Mouse (Mus musculus) adrenal gland, postnatal 36 days (tissue): ENCODE results near the gene Mfrp. TPM values are rescaled to one million over a fixed set of nuclear protein-coding genes. Genes with fewer than 3 reads are reported as not detected.

Experiments
- DNase-seq, 2 experiments: peaks; one replicate each; pipeline ENCODE4 v3.0.0; 2021; ENCODE audit warnings: mixed read lengths in 1 of 2
- long read RNA-seq, 2 experiments: library from polyadenylated mRNA; stranded (forward); transcript quantifications; one replicate each; pipeline ENCODE4 v2.0.0; 2021; ENCODE audit warnings: borderline sequencing depth in 2 of 2
- total RNA-seq, 2 experiments: library from RNA; stranded (reverse); gene quantifications; 2 replicates each; pipeline ENCODE4 v1.2.3; 2021

Mfrp gene
- total RNA-seq, result under 1 TPM in 1 of 2 experiments, not detected in 1; 0.10 TPM
- long read RNA-seq, experiment 1, result 0 reads
- long read RNA-seq, experiment 2, result 0 reads

DNA sequence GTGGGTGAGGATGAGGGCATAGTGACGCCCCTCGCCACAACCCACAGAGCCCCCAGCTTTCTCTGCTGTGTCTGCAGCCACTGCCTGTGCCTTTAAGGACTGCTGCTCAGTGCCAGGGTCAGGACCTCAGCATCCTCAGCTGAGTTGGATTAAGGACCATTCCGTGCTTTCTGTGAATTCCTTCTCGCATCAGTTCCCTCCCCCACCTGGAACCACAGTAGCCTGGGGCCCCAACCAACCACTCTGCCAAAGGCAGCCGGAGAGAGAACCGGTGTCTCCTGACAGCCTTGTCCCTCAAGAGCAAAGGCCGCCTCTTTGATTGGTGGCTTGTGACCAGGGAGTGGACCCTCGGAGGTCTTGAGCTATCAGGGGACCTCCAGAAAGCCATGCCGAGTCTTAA, at the start of gene Mfrp:
TSS of gene Mfrp (plus strand) at position 240 of the 400 bp plus-strand sequence.
- DNase-seq, result no peak

DNA sequence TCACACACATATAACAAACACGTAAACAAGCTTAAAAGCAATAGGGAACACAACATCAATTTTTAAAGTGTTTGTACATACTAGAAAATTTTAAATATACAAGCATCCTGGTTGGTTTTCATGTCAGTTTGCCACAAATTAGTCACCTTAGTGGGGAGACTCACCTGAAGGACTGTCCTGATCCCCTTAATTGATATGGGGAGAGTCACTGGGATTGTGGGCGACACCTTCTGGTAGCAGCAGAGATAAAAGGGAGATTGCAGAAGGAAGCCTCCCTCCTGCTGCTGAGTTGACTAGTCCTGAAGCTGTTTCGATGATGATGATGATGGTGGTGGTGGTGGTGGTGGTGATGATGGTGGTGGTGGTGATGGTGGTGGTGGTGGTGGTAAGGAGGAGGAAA, 48.7 kb upstream of the Mfrp start:
- no peak for DNase-seq

DNA sequence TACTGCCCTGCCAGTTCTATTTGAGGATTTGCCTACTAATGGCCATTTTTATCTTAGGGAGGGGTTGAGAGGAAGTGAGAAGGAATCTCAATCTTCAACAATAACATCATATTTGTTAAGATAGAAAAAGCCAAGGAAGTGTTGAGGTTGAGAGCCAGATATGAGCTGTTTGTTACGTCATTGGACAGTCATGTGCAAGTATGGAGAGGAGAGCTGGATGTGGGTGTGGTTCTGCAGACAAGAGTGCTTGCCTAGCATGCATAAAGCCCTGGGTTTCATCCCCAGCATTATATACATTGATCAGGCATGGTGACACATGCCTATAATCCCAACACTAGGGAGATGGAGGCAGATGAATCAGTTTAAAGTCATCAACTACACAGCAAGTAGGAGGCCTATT, 47.6 kb upstream of the Mfrp start:
- no peak for DNase-seq

DNA sequence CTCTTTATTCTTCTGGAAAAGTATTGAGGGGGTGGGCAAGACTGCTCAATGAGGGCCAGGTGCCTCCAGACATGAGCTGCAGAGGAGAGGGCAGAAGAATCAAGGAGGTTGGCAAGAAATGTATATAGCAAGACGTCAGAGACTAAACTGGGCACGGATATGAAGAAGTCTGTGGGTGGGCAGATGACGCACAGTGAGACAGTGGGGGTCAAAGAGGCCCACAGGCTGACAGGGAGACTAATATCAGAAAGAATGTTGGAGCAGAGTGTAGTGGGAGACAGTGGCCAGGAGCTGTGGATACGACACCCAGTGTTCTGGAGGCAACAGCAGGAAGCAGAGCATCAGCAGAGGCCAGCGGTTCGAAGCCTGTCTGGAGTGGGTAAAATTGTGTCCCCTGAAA, 42.9 kb upstream of the Mfrp start:
- DNase-seq, result no peak

DNA sequence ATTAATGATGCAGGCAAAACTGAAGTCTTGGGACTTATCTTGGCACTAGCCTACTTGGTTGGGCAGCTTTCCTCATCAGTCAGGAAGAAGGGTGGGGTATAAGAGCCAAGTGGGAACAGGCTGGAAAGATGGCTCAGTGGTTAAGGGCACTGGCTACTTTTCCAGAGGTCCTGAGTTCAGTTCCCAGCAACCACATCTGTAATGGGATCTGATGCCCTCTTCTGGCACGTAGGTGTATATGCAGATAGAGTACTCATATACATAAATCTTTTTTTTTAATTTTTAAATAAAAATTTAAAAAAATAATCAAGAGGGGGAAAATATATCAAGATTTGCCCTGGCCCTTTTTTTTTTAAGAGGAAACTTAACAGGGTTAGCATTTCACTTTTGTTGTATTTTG, 36.4 kb upstream of the Mfrp start:
- no peak for DNase-seq

DNA sequence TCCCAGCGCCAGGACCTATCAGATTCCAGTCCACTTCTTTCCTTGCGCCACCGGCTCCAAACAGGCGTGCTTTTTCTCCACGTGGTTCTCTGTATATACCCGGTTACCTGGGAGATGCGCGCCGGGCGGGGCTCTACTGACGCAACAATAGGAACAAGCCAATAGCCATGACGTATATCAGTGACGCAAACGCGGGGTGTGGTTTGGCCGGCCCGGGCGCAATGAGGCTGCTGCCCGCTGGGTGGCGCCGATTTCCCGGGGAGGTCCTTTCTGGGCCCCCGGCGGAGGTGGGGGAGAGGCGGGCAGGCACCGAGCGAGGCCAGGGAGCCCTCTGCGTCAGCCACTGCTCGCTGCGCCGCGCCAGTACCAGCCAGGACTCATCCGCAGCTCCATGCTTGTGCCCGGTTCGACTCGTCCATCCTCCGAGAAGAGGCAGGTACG, 34.7 kb upstream of the Mfrp start, which contains the start of gene Usp2:
TSS of gene Usp2 (plus strand) at position 237 of the 441 bp plus-strand sequence.
- DNase-seq, result peak; percentile 99

DNA sequence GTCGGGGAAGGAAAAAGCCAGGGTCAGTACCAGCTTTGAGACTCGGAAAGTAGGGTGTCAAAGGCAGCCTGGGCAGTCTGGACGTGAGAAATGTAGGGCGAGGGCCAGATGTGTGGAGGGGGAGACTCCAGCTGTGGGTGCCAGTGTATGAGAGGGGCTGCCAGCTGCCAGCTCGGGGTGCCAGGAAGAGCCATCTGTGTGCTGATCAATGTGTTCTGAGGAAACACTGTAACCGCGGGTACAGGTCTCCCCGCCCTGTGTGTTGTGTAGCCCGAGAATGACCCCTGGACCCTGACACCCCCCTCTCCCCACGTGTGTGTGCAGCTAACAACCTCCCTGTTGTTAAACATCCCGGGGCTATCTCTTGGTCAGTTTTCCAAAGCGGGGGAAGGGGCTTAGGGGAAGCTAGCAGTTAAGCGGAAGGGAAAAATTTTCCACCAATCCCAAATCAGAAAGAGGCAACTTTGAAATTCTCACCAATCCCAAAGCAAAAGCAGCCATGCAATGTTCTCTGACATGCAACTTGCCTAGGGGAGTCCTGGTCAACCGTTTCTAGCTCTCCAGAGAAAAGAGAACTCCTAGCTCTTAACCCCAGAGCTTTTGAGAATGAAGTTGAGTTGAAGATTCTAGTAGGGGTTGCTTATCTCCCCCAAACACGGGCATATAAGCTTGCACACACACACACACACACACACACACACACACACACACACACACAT, 34.1 kb upstream of the Mfrp start:
- peak in 1 of 2 experiments; percentile 33 for DNase-seq

DNA sequence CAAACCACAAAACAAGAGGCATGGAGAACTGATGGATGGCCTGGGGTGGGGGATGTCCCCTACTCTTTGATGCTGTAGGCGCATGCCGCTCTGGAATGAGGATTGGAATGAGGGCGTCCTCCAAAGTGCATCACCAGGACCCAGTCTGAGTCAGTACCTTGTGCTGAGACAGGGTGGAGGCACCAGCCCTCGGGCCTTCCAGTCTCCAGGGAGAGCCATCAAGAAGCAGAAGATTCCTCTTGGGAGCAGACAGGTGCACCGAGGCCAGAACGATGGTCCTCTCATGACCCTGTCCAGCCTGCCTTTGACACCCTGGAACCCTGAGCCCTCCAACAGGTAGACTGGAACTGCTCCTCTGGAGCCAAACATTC, 33.6 kb upstream of the Mfrp start:
- DNase-seq, result no peak

DNA sequence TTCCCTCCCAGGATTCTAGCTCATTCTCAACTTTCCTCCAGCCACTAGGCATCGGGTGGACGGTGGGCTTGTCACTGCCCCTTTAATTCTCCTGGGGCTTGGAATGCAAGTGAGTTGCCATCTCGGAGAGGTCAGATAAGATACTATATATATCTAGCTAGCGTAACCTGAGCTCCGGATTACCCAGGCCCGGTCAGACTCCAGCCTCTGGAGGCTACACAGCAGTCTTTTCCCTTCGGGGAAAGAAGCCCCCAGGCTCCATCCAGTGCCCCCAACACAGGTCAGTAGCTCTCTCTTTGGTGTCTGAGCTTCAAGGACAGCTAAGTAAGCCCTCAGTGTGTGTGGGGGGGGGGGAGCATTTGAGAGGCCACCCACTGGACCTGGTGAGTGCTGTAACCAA, 32.3 kb upstream of the Mfrp start:
- DNase-seq, result no peak

DNA sequence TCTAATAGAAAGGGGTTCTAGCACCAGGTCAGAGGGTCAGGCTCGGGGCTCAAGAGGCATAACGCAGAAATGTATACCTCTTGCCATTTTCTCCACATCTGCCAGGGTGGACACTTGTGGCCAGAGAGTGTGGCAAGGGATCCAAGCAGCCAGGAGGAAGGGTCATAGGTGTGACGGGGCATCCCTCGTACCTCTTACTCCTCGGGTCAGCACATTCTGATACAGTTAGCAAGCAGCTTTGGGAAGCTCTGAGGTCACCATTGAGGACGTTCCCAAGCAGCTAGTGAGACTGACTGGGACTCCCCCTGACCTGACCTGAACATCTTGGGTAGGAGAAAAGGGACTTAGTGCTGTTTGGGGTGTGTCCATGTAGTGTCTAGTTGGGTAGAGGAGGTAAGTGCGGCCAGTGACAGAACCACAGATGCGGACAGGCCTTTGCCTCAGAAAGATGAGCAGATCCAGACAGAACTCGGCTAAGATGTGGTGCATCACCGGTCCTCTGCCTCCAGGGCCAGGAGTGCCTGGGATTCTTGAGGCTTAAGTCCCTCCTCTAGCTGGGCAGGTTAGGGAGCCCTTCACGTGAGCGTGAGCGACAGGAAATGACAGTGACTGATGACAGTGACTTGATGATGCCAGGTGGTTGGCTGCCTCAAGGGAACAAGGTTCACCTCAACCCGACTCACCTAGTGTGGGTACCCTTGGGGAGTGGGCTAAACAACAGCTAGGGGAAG, 31.3 kb upstream of the Mfrp start:
- no peak for DNase-seq

DNA sequence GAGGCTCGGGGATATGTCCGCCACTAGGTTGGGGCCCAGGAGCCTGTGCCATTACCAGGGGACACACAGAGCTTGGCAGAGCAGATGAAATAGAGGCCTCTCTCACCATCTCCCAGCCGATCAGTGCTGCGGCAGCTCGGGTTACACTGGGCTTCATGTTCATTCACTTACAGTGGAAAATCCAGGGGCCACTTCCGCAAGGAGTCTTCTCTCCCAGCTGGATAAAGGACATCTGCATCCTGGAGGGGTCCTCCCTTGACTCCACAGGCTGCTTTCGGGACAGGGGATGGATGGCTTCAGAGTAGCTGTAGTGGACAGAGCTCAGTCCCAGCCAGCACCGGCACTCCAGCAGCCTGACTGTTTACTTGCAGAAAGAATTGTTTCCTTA, 30.7 kb upstream of the Mfrp start:
- DNase-seq, result no peak

DNA sequence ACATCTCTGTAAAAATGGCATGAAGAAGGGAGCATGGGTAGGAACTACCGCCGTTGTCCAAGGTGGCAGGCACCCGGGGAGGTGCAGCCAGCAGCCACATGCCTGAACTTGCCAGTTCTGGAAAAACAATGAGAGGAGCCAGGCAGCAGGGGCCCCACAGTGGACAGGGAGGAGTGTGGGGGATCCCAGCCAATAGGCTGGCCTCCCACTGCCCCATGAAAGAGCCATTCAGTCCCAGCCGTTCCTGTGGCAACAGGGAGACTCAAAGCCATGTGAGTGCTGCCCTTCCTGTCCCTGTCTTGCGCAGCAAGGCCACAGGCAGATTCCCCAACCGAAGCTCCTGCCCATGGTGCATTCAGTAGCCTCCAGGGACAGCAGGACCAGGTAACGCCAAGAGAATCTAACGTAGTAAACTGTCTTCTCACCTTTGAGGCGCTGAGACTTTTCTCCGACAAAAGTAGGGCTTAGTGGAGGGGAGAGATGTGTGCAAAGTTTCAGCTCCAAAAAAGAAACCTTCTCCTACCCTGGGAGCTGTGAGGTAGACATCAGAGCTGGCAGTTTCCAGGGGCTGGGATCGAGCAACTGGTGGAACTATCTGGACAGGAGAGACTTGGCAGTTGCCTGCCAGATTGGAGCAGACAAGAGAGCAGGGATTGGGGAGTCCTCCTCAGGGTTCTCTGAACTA, 29.5 kb upstream of the Mfrp start:
- DNase-seq, result peak; percentile 50 to 58

DNA sequence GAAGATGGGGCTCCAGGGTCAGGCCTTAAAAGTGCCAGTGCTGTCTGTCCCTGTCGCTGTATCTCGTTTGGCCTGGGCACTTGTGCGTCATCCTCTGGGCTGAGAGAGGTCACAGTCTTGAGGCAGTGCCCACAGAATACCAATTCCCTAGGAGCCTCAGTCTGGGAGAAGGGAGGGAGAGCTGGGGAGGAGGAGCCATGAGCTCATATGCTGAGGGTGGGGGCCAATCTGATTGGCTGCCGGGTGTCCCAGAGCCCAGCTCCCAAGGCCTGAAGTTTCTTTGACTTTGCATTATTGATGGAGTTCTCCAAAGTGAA, 29.0 kb upstream of the Mfrp start:
- DNase-seq, result peak; percentile 86

DNA sequence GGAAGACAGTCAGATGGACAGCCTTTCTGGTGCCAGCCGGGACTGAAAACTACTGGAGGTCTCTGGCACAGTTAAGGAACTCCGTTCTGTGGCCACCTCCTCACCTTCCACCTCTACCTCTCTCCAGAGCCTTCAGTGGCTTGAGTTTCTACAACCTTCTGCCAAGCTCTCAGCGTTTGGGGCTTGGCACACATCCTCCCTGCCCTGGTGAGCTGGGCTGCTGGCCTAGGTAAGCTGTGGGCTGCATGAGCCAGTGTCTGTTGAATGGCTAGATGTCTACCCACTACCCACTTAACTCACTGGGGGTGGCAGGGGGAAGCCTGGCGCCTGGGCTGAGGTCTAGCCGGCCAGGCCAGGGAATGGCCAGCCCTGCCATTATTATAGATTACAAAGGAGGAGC, 28.4 kb upstream of the Mfrp start:
- no peak for DNase-seq

DNA sequence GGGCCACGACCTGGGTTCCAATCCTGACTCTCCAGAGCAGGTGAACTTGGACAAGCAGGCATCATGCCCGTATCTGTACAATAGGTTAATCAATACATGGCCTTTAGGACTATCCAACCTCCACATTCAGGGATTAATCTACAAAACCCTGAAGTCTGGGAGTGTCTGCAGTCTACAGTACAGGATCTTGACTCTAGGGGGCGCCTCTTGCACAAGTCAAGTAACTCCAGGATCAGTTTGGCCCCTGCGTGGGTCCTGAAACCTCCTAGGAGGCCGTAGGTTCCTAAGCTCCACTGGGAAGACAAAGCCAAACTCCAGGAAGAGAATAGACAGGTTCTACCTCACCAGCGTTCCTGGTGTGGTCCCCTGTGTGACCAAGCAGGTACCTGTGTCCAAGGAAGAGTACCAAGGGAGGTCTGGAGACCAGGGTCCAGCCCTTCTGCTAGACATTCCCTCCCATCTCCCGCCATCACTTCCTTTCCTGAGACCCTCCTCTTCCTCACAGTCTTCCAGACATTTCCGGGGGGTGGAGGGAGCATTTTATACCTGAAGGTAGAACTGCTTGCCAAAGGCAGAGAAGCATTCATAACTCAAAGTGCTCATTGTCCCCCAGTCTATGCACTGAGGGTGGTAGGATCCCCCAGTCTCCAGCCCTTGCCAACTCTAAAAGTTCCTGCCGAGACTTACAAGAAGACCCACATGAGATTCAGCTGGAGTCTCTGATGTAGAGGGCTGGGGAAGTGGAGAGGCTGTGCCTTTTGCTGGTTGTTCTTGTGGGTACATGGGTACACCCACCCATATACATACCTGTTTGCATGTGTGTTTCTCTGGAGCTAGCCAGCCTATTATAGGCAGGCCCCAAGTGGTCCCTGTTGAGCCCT, 26.9 kb upstream of the Mfrp start:
- peak; percentile 38 to 63 for DNase-seq

DNA sequence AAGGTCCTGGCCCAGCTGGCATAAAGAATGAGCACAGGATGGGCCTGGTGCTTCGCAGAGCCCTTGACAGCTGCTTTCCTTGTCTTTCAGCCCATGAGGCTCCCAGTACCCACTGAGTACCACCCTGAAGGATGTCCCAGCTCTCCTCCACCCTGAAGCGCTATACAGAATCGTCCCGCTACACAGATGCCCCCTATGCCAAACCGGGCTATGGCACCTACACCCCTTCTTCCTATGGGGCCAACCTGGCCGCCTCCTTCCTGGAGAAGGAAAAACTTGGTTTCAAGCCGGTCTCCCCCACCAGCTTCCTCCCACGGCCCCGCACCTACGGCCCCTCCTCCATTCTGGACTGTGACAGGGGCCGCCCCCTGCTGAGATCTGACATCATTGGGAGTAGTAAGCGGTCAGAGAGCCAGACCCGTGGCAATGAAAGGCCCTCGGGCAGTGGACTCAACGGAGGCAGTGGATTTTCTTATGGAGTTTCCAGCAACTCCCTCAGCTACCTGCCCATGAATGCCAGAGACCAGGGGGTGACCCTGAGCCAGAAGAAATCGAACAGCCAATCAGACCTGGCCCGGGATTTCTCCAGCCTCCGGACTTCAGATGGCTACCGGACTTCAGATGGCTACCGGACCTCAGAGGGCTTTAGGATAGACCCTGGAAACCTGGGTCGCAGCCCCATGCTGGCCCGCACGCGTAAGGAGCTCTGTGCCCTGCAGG, 26.1 kb upstream of the Mfrp start:
- DNase-seq, result no peak

DNA sequence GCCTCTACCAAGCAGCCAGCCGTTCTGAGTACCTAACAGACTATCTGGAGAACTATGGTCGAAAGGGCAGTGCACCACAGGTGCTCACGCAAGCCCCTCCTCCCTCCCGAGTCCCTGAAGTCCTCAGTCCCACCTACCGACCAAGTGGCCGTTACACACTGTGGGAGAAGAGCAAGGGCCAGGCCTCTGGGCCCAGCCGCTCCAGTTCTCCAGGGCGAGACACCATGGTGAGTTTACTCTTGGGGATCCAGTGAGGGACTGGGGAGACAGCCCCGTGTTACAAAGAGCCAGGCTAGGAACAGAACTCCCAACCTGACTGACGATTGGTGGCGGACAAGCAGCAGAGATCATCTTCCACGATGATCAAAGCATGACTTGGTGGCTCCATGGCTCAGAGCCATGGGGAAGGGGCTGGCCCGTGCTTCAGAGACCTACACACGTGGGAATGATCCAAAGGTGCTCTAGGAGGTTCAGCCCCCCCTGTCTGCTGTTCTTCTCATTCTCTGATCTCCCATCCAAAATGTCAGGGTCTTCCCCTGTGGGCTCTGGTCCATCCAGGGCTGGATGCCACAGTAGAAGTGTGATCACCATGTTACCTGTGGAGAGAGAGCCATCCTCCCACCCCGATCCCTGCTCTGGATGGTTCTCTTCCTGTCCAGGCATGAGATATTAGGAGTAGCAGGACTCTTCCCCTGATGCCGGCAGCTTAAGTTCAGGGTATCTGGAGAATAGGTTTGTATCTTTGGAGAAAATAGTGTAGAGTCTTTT, 25.3 kb upstream of the Mfrp start:
- DNase-seq, result no peak

DNA sequence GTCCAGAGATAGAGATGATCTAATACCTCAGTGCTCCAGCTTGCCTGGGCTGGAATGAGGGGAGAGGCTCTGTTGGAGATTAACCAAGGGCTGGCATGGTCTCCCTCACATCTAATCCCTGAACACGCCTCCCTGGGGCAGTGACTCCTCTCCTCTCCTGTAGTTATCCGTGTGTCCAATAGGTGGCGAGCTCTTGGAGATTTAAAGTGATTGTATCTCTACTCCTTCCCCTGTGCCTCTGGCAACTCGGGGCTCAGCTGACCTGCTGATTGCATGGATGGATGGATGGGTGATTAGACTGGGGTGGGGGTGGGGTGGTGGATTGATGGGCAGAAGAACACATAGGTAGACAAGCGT, 24.8 kb upstream of the Mfrp start:
- DNase-seq, result peak; percentile 60 to 69

DNA sequence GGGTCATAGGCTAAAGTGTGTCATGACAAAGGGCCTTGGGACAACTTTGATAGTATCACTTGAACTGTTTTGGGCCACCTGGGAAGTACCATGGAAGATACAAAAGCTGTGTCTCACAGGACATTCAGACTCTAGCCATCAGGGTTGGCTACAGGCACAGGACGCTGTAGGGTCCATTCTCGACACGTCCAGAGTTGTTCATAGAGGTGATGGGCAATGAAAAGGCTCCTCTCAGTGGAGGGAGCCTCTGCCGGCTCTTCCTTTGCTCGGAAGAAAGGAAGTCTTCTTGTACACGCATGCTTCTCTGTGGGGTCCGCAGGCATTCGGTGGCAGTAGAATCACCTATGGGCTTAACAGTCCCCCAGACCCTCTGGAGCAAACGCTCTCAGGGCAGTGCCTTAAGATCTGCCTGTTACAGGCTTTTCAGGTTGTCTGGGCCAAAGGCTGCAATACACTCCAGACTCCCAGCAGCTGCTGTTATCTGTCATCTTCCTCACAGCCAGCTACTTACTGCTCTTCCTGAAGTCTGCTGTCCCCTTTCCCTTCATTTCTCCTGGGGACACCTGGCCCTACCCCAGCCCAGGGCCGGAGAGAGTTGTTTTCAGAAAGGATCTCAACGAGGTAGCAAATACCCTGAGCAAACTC, 24.1 kb upstream of the Mfrp start:
- DNase-seq, result no peak

DNA sequence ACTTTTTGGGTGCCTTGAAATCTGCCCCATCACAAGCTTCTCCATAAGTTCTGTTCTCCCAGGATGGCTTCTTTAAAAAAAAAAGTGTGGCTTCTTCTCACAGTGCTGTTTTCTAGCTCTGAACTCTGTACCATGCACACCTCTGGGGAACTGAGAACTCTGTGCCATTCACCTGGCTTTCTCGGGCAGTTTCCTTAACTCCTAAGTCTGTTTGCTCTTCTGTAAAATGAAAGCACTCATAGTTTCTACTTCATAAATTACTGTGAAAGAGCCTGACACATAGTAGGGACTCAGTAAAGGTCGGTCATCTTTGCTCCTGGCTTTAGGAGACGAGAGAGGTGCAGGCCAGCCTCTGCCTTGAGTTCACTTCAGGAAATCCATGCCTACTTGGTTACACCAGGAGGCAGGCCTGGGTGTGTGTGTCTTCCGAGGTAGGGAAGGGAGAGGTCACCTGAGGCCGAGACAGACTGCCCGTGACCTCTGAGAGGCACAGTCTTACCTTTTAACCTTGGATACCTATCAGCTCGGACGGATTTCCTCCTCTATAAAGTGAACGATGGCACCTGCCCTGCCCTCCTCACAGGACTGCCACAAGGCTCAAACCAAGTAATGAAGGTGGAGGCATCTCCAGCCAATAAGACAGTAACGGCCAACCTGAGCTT, 23.3 kb upstream of the Mfrp start:
- DNase-seq, result no peak
